Mouse (Mus musculus) hindbrain, postnatal 0 days (tissue): ENCODE measurements at regions not wholly inside any gene's neighbourhood (a gene's known extent, or its start where the extent isn't known, plus 50 kb on each side); places are given as distances from the start of the nearest gene placed in this dataset.

ENCODE experiments used
- ATAC-seq: fragments of 200-750 bp; cut with Nextera tagmentation; 2 replicates; pipeline ENCODE4 v1.8.0; 2017; ENCODE audit warnings: mild to moderate bottlenecking, moderate TSS enrichment, moderate library complexity
- DNase-seq: peaks from one replicate; pipeline ENCODE4 v3.0.0-alpha.2; 2015; ENCODE audit warnings: low spot score
- H3K27ac ChIP-seq: fragments of 300-500 bp; sonication (generic); 2 replicates; pipeline ENCODE4 v1.5.1; 2014; ENCODE audit warnings: mild to moderate bottlenecking
- H3K27me3 ChIP-seq: fragments of 300-500 bp; sonication (generic); 2 replicates; pipeline ENCODE4 v1.6.1; 2014; ENCODE audit warnings: low read length, mixed read lengths; ENCODE audit not compliant: insufficient read depth
- H3K36me3 ChIP-seq: fragments of 300-500 bp; sonication (generic); 2 replicates; pipeline ENCODE4 v1.6.1; 2014; ENCODE audit warnings: low read length, mixed read lengths; ENCODE audit not compliant: insufficient read depth
- H3K4me1 ChIP-seq: fragments of 300-500 bp; sonication (generic); 2 replicates; pipeline ENCODE4 v1.6.1; 2014; ENCODE audit warnings: antibody characterized with exemption, low read length, mixed read lengths; ENCODE audit not compliant: insufficient read depth
- H3K4me2 ChIP-seq: fragments of 300-500 bp; sonication (generic); 2 replicates; pipeline ENCODE4 v1.6.1; 2014; ENCODE audit warnings: low read depth, mild to moderate bottlenecking, low read length, moderate library complexity, mixed read lengths
- H3K4me3 ChIP-seq: fragments of 300-500 bp; sonication (generic); 2 replicates; pipeline ENCODE4 v1.5.1; 2014; ENCODE audit warnings: low read length
- H3K9ac ChIP-seq: fragments of 300-500 bp; sonication (generic); replicated peaks from 2 replicates; pipeline ENCODE4 v1.6.1; 2014; ENCODE audit warnings: mild to moderate bottlenecking, low read length, moderate library complexity, mixed read lengths
- H3K9me3 ChIP-seq: fragments of 300-500 bp; sonication (generic); 2 replicates; pipeline ENCODE4 v1.6.1; 2016; ENCODE audit warnings: low read length, mixed read lengths
- CTCF ChIP-seq: IDR thresholded peaks from 2 replicates; pipeline ENCODE4 v1.5.1; 2016; ENCODE audit warnings: antibody characterized with exemption, control low read depth, low read depth
- WGBS: fragments of 180-500 bp; shearing (Covaris S2); extraction: QIAGEN DNeasy Blood & Tissue Kit; methylation state at CpG from one replicate; pipeline ENCODE4 v1.1.7; 2014; 5-methylcytosine and 5-hydroxymethylcytosine counted together

- no peak for TF ChIP-seq CTCF
- Histone ChIP-seq H3K9ac (no peak overlapping the region), H3K27me3 (no peaks in the 10 kb centered on the region), H3K36me3 (no peaks in the 10 kb centered on the region), H3K4me2 (no peak overlapping the region), H3K9me3 (no peaks in the 10 kb centered on the region), H3K4me1 (no peaks in the 10 kb centered on the region), H3K27ac (no peak overlapping the region), H3K4me3 (no peak overlapping the region)
- WGBS = 73% methylated on average over 11 of the region's 11 CpGs
- DNase-seq = no peak
- ATAC-seq = no peak
Measured at GRCm38 (mm10) chr3:9354756-9355155, 255.1 kb downstream of the Zfp704 start.

- Histone ChIP-seq H3K27me3 (no peaks in the 10 kb centered on the region), H3K36me3 (no peaks in the 10 kb centered on the region), H3K4me2 (no peak overlapping the region), H3K9me3 (no peaks in the 10 kb centered on the region), H3K9ac (no peak overlapping the region), H3K4me3 (no peak overlapping the region), H3K4me1 (no peaks in the 10 kb centered on the region), H3K27ac (no peak overlapping the region)
- no peak for ATAC-seq
- no peak for DNase-seq
- no peak for TF ChIP-seq CTCF
- WGBS = 51% methylated on average over 7 of the region's 7 CpGs
Measured at GRCm38 (mm10) chr3:9352251-9352650, 257.6 kb downstream of the Zfp704 start.

- DNase-seq (no peak), ATAC-seq (no peak)
- H3K9ac ChIP-seq = no peak overlapping the region
- no peaks in the 10 kb centered on the region for H3K36me3 ChIP-seq
- no peaks in the 10 kb centered on the region for H3K9me3 ChIP-seq
- no peak overlapping the region for H3K4me3 ChIP-seq
- no peak overlapping the region for H3K4me2 ChIP-seq
- peaks cover 2% of the 10 kb centered on the region; the same call in 1 of the 2 replicates for H3K4me1 ChIP-seq
- no peak for TF ChIP-seq CTCF
- H3K27ac ChIP-seq = no peak overlapping the region
- 91% methylated on average over 4 of the region's 4 CpGs for WGBS
- peaks cover 6% of the 10 kb centered on the region; the same call in 1 of the 2 replicates for H3K27me3 ChIP-seq
Measured at GRCm38 (mm10) chr3:9349822-9350221, 260.1 kb downstream of the Zfp704 start.

GRCm38 (mm10) chr3:9347446-9347860, 262.4 kb downstream of the Zfp704 start:
- Histone ChIP-seq H3K4me1 (peaks cover 2% of the 10 kb centered on the region; the same call in 1 of the 2 replicates), H3K27me3 (peaks cover 6% of the 10 kb centered on the region; the same call in 1 of the 2 replicates), H3K4me2 (peak overlapping the region; percentile 99), H3K36me3 (no peaks in the 10 kb centered on the region), H3K27ac (no peak overlapping the region), H3K4me3 (peak overlapping the region; percentile 56), H3K9me3 (no peaks in the 10 kb centered on the region), H3K9ac (peak overlapping the region; percentile 44; the same call in 1 of the 2 replicates)
- no peak for TF ChIP-seq CTCF
- WGBS = 5% methylated on average over 15 of the region's 15 CpGs
- DNase-seq (peak; percentile 68), ATAC-seq (peak; percentile 91)

DNA sequence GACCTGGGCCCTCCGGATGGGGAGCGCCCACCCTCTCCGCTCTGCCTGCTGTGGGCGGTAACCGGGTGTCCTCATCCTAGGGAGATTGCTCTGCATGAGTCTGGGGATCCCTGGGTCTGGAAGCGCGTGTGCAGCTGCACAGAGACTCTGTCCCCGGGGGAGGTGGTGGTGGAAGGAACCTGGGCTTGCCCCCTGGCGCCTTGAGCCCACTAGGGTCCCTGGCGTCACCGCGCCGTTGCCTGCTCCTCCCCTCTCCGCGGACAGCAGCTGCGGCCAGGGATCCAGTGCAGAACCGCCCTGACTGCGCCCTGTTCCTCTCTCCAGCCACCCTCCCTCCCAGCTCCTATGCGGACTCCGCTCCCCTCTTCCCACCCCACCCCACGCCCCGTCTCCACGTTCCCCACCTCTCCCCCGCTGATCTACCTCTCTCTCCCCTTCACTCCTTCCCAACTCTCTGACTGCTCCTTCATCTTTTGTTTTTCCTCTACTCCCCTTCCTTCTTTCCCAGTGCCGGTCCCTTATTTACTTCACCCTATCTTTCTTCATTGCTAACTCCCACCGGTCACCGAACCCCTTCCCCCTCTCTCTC, 262.9 kb downstream of the Zfp704 start:
- Histone ChIP-seq H3K9ac (peak overlapping the region; percentile 44), H3K4me1 (peaks cover 2% of the 10 kb centered on the region; the same call in 1 of the 2 replicates), H3K4me2 (peak overlapping the region; percentile 99), H3K36me3 (no peaks in the 10 kb centered on the region), H3K27ac (no peak overlapping the region), H3K4me3 (peak overlapping the region; percentile 56), H3K27me3 (peaks cover 6% of the 10 kb centered on the region; the same call in 1 of the 2 replicates), H3K9me3 (no peaks in the 10 kb centered on the region)
- no peak for DNase-seq
- TF ChIP-seq CTCF = peak; percentile 1; the same call in 1 of the 2 replicates
- WGBS = 1% methylated on average over 21 of the region's 27 CpGs
- peak; percentile 79 for ATAC-seq

- Histone ChIP-seq H3K36me3 (no peaks in the 10 kb centered on the region), H3K4me1 (peaks cover 2% of the 10 kb centered on the region; the same call in 1 of the 2 replicates), H3K4me2 (peak overlapping the region; percentile 99), H3K9ac (peak overlapping the region; percentile 44), H3K27ac (no peak overlapping the region), H3K9me3 (no peaks in the 10 kb centered on the region), H3K4me3 (peak overlapping the region; percentile 56), H3K27me3 (peaks cover 6% of the 10 kb centered on the region; the same call in 1 of the 2 replicates)
- TF ChIP-seq CTCF = no peak
- ATAC-seq (no peak), DNase-seq (no peak)
- WGBS = 7% methylated on average over 13 of the region's 13 CpGs
Measured at GRCm38 (mm10) chr3:9346356-9346755, 263.5 kb downstream of the Zfp704 start.

DNA sequence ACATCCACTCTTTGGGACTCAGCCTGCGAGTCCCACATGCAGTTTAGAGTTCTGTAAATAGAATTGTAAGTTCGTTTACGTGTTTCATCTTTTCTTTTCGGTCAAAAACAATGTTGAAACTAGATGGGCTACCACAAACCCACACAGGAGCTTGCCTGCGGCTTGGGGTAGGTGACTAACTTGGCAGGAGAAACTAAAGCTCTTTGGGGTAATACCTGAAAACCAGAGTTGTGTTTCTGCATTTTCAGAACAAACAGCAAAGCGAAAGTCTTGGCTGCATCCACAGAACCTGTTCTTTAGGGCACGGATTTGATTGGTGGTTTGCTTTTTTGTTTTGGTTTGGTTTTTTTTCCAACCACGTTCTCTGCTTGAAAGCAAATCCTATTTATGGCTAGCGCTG, 264.0 kb downstream of the Zfp704 start:
- no peak overlapping the region for H3K27ac ChIP-seq
- no peak for TF ChIP-seq CTCF
- peak overlapping the region; percentile 99 for H3K4me2 ChIP-seq
- DNase-seq (no peak), ATAC-seq (no peak)
- H3K27me3 ChIP-seq = peaks cover 6% of the 10 kb centered on the region; the same call in 1 of the 2 replicates
- no peak overlapping the region for H3K9ac ChIP-seq
- WGBS = 29% methylated on average over 9 of the region's 9 CpGs
- H3K9me3 ChIP-seq = no peaks in the 10 kb centered on the region
- H3K4me3 ChIP-seq = peak overlapping the region; percentile 56; the same call in 1 of the 2 replicates
- peaks cover 4% of the 10 kb centered on the region; the same call in 1 of the 2 replicates for H3K4me1 ChIP-seq
- H3K36me3 ChIP-seq = no peaks in the 10 kb centered on the region
